Mouse (Mus musculus) bone marrow, adult 2 months (tissue): ENCODE results near the gene Gnai1.

Experiments
- CTCF ChIP-seq: fragments of 200-500 bp; IDR thresholded peaks from 2 replicates; pipeline ENCODE4 v1.5.1; 2011; ENCODE audit warnings: low read length, control low read depth; ENCODE audit not compliant: control insufficient read depth, insufficient read depth
- POLR2A ChIP-seq: fragments of 200-500 bp; IDR thresholded peaks from 2 replicates; pipeline ENCODE4 v1.6.1; 2011; ENCODE audit warnings: low read depth, mild to moderate bottlenecking, control low read depth, low read length, borderline replicate concordance; ENCODE audit not compliant: control insufficient read depth

- no peak for TF ChIP-seq POLR2A
- no peak for TF ChIP-seq CTCF
These were observed 36.6 kb downstream of the Gnai1 start for GRCm38 (mm10) chr5:18323534-18323933.
